Mouse (Mus musculus) myocyte (in vitro differentiated cells): Measurements from ENCODE around the gene Trp73.

Source experiments
- CEBPB ChIP-seq: IDR thresholded peaks from 2 replicates; pipeline ENCODE4 v1.6.1; 2011; ENCODE audit warnings: mild to moderate bottlenecking, moderate library complexity; ENCODE audit not compliant: poor library complexity, insufficient read depth, severe bottlenecking
- E2F4 ChIP-seq: IDR thresholded peaks from one replicate; pipeline ENCODE4 v1.6.1; 2011; ENCODE audit warnings: mild to moderate bottlenecking, control low read depth, moderate library complexity; ENCODE audit not compliant: insufficient read depth
- MAX ChIP-seq: IDR thresholded peaks from one replicate; pipeline ENCODE4 v1.6.1; 2011; ENCODE audit warnings: low read depth, mild to moderate bottlenecking, control low read depth
- MYOD1 ChIP-seq, 3 experiments: IDR thresholded peaks; one replicate each; pipeline ENCODE4 v1.6.1; 2011; ENCODE audit warnings: control low read depth in 2 of 3, low read depth in 2 of 3, mild to moderate bottlenecking in 2 of 3, moderate library complexity in 1 of 3; ENCODE audit not compliant: insufficient read length in 2 of 3, control insufficient read depth in 1 of 3
- MYOG ChIP-seq, 3 experiments: IDR thresholded peaks; one replicate each; pipeline ENCODE4 v1.6.1; 2011; ENCODE audit warnings: control low read depth in 2 of 3, low read depth in 2 of 3, mild to moderate bottlenecking in 2 of 3; ENCODE audit not compliant: insufficient read length in 2 of 3, control insufficient read depth in 1 of 3, insufficient read depth in 1 of 3
- POLR2A ChIP-seq: IDR thresholded peaks from one replicate; pipeline ENCODE4 v1.6.1; 2011; ENCODE audit warnings: low read depth, mild to moderate bottlenecking, control low read depth, moderate library complexity; ENCODE audit not compliant: insufficient read length
- POLR2AphosphoS2 ChIP-seq: IDR thresholded peaks from one replicate; pipeline ENCODE4 v1.6.1; 2011; ENCODE audit warnings: low read depth, control low read depth; ENCODE audit not compliant: insufficient read length
- REST ChIP-seq: IDR thresholded peaks from one replicate; pipeline ENCODE4 v1.6.1; 2011; ENCODE audit warnings: mild to moderate bottlenecking, control low read depth, moderate library complexity; ENCODE audit not compliant: insufficient read depth, insufficient read length
- SRF ChIP-seq: IDR thresholded peaks from one replicate; pipeline ENCODE4 v1.6.1; 2011; ENCODE audit warnings: low read depth; ENCODE audit not compliant: control insufficient read depth, insufficient read length
- TCF12 ChIP-seq: IDR thresholded peaks from one replicate; pipeline ENCODE4 v1.6.1; 2011; ENCODE audit warnings: mild to moderate bottlenecking, control low read depth; ENCODE audit not compliant: poor library complexity, insufficient read depth, severe bottlenecking
- TCF3 ChIP-seq: IDR thresholded peaks from one replicate; pipeline ENCODE4 v1.6.1; 2011; ENCODE audit warnings: low read depth, control low read depth; ENCODE audit not compliant: insufficient read length
- USF1 ChIP-seq: IDR thresholded peaks from one replicate; pipeline ENCODE4 v1.6.1; 2011; ENCODE audit warnings: low read depth, mild to moderate bottlenecking, control low read depth, moderate library complexity

- TF ChIP-seq TCF12 = no peak
- no peak for TF ChIP-seq POLR2A
- TF ChIP-seq MYOG (IDR thresholded peaks at IDR 0.05; ENCODE audit: control insufficient read depth in 1 of 3, insufficient read depth in 1 of 3, insufficient read length in 2 of 3, low read depth in 2 of 3) = no peak
- TF ChIP-seq E2F4 = no peak
- no peak for TF ChIP-seq MYOD1 (IDR thresholded peaks at IDR 0.05; ENCODE audit: control insufficient read depth in 1 of 3, insufficient read length in 2 of 3, low read depth in 2 of 3)
- TF ChIP-seq REST = no peak
- TF ChIP-seq USF1 = no peak
- TF ChIP-seq POLR2AphosphoS2 = no peak
- no peak for TF ChIP-seq CEBPB
- TF ChIP-seq MAX = no peak
- no peak for TF ChIP-seq TCF3
- TF ChIP-seq SRF = no peak
Measured at GRCm38 (mm10) chr4:154116421-154116820, 23.6 kb downstream of the Trp73 start.
